Mouse (Mus musculus) activated CD4-positive, CD25-positive, alpha-beta regulatory T cell (primary cell): ENCODE data around the gene Olfr1263. TPM values are rescaled to one million over a fixed set of nuclear protein-coding genes. Genes with fewer than 3 reads are reported as not detected.

Experiments used
- polyA plus RNA-seq, 2 experiments: library from polyadenylated mRNA; unstranded; fragments of 100-300 nt; shearing (Covaris generic); gene quantifications; one replicate each; pipeline ENCODE4 v1.2.1; 2017

The Olfr1263 gene
- polyA plus RNA-seq: not detected

DNA sequence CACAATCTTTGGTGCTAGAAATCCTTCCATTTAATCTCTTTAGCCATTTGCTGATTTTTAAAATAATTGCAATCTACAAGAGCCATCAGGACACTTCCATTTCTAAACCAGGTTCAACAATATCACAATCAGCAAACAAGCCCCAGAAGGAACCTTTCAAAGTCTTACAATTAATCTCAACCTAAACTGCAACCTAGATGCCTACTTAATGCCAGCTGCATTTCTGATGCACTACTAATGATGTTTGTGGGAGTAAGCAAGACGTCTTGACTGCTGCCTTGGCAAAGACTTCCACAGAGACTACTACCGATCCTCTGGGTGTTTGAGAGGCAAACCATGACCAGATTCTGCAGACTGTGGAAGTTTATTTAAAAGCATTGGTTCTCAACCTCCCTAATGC is at the start of gene Olfr1263:
Olfr1263 (plus strand) TSS at position 301 of the 400 bp plus-strand sequence.

DNA sequence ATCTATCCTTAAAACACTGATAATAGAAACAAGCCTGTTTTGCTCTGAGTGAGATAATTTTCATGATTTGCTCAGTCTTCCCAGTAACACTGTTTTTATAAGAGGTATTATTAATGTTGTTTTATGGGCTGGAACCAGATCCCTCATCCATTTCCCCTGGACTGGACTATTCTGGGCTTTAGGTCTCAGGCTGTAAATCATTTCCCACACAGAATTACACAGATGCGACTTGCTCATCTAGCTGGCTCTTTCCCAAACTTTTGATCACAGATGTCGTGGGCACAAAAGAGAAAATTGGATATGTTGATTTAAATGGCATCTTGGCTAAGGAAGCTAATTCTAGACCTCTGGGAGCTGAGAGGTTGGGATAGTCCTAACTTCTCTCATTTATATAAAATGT is 37.7 kb upstream of the Olfr1263 start, which contains the start of gene Olfr1260:
Olfr1260 (plus strand) TSS at position 157 of the 400 bp plus-strand sequence.

DNA sequence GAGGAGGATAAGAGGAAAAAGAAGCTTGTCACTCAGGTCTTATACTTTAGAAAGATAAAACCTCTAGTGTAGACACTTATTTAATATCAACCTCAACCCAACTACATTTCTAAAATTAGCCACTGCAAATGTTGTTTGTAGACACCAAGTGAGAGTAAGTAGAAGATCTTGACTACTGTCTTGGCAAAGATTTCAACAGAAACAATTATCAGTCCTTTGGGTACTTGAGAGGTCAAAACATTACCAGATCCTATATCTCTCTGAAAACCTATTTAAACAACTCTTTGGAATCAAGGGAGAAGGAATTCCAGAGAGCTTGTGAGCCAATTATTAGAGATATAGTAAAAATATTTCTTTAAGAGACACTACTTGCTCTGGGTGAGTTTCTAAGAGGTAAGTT is 21.0 kb upstream of the Olfr1263 start, which contains the start of gene Olfr1261:
Olfr1261 (plus strand) TSS at position 301 of the 400 bp plus-strand sequence.

DNA sequence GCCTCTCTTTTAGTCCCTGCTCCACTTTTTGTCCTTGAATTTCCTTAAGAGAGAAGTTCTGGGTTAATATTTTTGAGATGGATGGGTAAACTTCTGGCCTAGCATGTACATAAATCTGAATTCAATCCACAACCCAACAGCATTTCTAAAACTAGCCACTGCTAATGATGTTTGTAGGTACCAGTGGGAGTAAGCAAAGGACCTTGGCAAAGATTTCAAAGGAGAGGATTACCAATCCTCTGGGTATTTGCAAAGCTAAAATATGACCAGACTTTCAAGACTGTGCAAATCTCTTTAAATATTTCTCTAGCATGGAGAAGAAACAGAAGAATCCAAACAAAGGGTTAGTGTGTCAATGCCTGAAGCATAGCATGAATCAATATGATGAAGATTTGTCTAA is 12.1 kb upstream of the Olfr1263 start, which contains the start of gene Olfr1262:
Olfr1262 (plus strand) TSS at position 301 of the 400 bp plus-strand sequence.

DNA sequence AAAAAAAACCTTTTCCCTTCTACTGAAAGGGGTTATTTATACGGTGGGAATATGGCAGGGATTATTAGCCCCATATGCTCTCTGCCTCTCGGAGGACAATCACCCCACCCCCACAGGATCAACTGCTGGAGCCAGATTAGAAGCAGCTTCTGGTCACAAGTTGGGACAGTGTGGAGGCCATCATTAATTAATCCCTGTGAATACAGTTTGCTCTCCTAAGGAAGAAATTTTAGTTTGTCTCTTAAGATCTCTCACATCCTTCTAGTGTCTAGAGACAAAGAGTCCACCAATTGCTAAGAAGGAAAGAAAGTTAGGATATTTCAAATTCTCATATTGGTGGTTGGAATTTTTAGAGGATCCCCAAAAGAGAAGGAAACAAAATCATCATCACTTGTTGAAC is 13.5 kb downstream of the Olfr1263 start, which contains the start of gene Olfr1264:
Olfr1264 (minus strand) TSS at position 101 of the 400 bp plus-strand sequence.

DNA sequence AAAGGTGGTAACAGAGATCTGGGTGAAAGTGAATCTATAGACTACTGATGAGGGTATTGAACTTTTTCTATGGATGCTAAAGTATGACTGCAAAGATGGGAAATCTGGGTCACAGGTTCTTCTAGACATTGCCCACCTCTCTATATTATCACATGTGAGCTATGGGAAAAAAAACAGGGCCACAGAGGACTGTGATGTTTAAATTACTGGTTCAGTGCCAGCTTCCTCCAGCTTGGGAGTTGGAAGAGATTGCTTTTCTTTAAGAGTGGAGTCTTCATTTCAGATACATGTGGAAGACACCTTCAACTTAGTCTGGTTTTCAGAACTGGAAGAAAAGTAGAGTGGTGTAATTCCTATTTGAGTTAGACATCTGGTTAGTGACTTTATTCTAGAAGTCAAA is 23.1 kb downstream of the Olfr1263 start, which contains the start of gene Olfr1265:
Olfr1265 (plus strand) TSS at position 301 of the 400 bp plus-strand sequence.

DNA sequence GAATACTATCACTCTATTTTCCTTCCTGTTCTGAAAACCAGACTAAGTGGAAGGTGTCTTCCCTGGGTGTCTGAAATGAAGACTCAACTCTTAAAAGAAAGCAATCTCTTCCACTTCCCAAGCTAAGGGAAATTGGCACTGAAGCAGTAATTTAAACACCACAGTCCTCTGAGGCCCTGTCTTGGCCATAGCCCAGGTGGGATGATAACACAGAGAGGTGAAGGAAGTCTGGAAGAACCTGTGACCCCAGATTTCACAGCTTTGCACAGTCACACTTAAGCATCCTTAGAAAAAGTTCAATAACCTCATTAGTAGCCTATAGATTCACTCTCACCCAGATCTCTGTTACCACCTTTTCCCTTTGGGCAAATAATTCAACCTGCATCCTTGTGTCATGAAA is 51.6 kb downstream of the Olfr1263 start, which contains the start of gene Olfr140:
Olfr140 (minus strand) TSS at position 101 of the 400 bp plus-strand sequence.

Other genes with a start within 250 kb of the Olfr1263 start
- not detected for gene Olfr1254, start 218.5 kb upstream of the Olfr1263 start, polyA plus RNA-seq
- gene Olfr1255, start 200.1 kb upstream of the Olfr1263 start, polyA plus RNA-seq: not detected
- not detected for gene Olfr1256, start 170.6 kb upstream of the Olfr1263 start, polyA plus RNA-seq
- gene Olfr48, start 163.9 kb upstream of the Olfr1263 start, polyA plus RNA-seq: not detected
- gene Olfr1257, start 133.7 kb upstream of the Olfr1263 start, polyA plus RNA-seq: not detected
- not detected for gene Olfr1258, start 84.8 kb upstream of the Olfr1263 start, polyA plus RNA-seq
- not detected for gene Olfr1259, start 63.5 kb upstream of the Olfr1263 start, polyA plus RNA-seq
- gene Olfr1260, start 37.8 kb upstream of the Olfr1263 start, polyA plus RNA-seq: under 1 TPM in 1 of 2 experiments, not detected in 1; 0.04 TPM
- not detected for gene Olfr1261, start 20.9 kb upstream of the Olfr1263 start, polyA plus RNA-seq
- not detected for gene Olfr1262, start 12.0 kb upstream of the Olfr1263 start, polyA plus RNA-seq
- not detected for gene Olfr1264, start 13.4 kb downstream of the Olfr1263 start, polyA plus RNA-seq
- not detected for gene Olfr1265, start 23.2 kb downstream of the Olfr1263 start, polyA plus RNA-seq
- not detected for gene Olfr140, start 51.5 kb downstream of the Olfr1263 start, polyA plus RNA-seq
- under 1 TPM; 0.16 to 0.17 TPM for gene Olfr1269, start 109.3 kb downstream of the Olfr1263 start, polyA plus RNA-seq
- under 1 TPM in 1 of 2 experiments, not detected in 1; 0.29 TPM for gene Olfr32, start 130.2 kb downstream of the Olfr1263 start, polyA plus RNA-seq
- not detected for gene Olfr1270, start 141.0 kb downstream of the Olfr1263 start, polyA plus RNA-seq
- under 1 TPM in 1 of 2 experiments, not detected in 1; 0.07 TPM for gene Olfr1506, start 212.4 kb downstream of the Olfr1263 start, polyA plus RNA-seq
- gene Olfr142, start 245.5 kb downstream of the Olfr1263 start, polyA plus RNA-seq: under 1 TPM in 1 of 2 experiments, not detected in 1; 0.12 TPM